Mouse (Mus musculus): ENCODE measurements around the gene Cyp4a12a. TPM values are rescaled to one million over a fixed set of nuclear protein-coding genes. Genes with fewer than 3 reads are reported as not detected.
"Not testable (repeated sequence)": the region's sequence is repeated elsewhere in the genome, so short reads cannot be mapped to it uniquely, and the experiment has no call there.

The Cyp4a12a gene
- polyA plus RNA-seq (2012; rRNA removed) = not detected in 2 replicates

DNA sequence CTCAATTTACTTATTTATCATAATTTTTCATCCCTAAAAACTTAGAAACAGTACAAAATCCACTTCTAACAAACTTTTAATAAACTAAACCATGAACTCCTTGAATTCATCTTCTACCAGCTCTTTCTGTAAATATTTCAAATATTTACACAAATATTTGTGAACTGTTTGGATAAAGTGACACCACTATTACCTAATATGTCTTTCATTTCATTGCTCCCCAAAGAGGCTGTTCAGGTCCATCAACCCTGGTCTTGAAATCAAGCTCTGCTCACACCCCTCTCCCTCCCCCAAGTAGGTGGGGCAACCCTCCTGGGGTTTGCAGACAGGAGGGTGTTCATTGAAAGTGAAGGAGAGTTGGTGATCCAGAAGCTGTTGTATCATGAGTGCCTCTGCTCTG is at the start of gene Cyp4a12a:
Gene Cyp4a12a (plus strand): TSS at position 301 of the 400 bp plus-strand sequence.
- not testable (repeated sequence) for DNase-seq (ENCODE audit: extremely low spot score in 1 of 2, low spot score in 1 of 2)

DNA sequence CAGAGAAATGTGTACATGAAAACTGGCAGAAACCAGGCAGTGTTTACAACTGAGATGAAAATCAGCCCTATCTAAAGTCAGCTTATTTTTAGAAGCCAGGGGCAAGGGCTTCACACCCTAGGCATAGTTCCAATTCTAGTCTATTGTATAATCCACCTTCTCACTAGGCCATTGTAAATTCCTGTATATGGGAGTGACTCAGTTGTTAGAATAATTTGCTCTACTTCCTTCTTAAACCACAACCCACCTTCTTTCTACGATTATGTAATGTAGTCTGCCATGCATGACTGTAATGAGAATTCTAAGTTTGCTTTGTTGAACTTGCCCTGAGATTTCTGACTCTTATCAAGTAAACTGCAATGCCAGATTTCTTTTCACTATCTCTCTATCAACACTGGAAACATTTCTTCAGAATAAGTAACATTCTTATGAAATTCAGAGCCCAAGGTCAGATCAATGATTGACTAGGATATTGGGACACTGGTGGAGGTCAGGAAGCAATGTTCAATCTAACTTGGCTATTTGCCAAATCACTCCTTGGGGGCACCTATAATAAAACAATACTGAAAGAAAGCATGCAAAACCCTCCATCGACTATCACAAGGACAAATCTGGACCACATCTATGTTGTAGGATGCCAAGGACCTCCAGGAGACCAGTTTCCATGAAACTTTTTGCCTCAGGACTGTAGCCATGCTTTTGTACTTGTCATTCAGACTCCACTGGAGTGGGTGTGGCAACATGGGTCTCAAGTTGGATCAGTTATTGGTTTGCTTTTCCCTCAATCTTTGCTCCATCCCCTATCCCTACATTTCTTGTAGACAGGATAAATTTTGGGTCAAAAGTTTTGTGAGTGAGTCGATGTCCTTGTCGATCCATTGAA is 33.9 kb upstream of the Cyp4a12a start:
- not testable (repeated sequence) for DNase-seq (ENCODE audit: extremely low spot score in 1 of 2, low spot score in 1 of 2)

DNA sequence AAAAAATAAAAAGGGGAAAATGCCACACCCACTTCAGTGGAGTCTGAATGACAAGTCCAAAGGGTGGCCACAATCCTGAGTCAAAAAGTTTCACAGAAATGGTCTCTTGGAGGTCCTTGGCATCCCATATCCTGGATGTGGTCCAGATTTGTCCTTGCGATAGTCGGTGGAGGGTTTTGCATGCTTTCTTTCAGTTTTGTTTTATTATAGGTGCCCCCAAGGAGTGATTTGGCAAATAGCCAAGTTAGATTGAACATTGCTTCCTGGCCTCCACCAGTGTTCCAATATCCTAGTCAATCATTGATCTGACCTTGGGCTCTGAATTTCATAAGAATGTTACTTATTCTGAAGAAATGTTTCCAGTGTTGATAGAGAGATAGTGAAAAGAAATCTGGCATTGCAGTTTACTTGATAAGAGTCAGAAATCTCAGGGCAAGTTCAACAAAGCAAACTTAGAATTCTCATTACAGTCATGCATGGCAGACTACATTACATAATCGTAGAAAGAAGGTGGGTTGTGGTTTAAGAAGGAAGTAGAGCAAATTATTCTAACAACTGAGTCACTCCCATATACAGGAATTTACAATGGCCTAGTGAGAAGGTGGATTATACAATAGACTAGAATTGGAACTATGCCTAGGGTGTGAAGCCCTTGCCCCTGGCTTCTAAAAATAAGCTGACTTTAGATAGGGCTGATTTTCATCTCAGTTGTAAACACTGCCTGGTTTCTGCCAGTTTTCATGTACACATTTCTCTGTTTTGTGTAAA is 20.4 kb upstream of the Cyp4a12a start:
- not testable (repeated sequence) for DNase-seq (ENCODE audit: extremely low spot score in 1 of 2, low spot score in 1 of 2)

DNA sequence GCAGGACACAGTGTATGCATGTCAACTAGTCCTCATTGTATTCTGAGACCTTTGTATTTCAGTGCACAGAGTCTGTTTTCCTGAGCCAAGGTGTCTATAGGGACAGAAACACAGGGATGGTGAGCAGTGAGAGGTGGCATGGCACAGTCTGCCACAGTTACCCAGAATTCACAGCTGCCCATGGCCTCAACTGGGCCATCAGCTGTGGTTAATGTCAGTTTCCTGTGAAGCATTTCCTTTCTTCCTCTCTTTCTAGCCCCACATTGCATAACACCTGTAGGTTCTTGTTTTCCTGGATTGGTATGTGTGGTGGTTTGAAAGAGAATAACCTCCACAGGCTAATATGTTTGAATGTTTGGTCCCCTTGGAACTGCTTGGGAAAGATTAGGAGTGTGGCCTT is 18.5 kb upstream of the Cyp4a12a start:
- no peak for DNase-seq (ENCODE audit: extremely low spot score in 1 of 2, low spot score in 1 of 2)

DNA sequence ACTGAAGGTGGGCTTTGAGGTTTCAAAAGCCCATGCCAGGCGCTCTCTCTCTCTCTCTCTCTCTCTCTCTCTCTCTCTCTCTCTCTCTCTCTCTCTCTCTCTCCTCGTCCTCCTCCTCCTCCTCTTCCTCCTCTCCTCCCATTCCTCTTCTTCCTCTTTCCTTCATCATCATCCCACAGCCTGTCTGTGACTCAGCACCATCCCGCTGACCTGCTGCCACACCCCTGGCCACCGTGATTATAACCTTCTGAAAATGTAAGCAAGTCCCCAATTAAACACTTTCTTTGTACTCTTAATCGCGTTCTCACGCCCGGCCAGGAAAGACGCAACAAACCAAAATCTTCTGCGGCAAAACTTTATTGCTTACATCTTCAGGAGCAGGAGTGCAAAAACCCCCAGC is 18.1 kb upstream of the Cyp4a12a start:
- DNase-seq (ENCODE audit: extremely low spot score in 1 of 2, low spot score in 1 of 2) = not testable (repeated sequence)

DNA sequence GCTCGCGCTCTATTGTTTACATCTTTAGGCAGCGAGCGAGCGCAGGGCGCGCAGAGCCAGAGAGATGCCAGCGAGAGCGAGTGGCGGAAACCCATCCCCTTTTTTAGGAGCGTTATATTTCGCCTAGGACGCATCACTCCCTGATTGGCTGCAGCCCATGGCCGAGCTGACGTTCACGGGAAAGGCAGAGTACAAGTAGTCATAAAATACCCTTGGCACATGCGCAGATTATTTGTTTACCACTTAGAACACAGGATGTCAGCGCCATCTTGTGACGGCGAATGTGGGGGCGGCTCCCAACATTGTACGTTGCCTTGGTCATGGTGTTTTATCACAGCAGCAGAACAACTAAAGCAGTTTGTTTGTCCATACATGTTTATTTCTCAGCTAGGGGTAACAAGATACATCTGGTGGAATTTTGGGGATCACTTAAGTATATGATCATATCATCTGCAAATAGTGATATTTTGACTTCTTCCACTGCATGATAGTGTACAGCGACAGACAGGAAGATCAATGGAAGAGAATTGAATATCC is 17.5 kb upstream of the Cyp4a12a start:
- not testable (repeated sequence) for DNase-seq (ENCODE audit: extremely low spot score in 1 of 2, low spot score in 1 of 2)

DNA sequence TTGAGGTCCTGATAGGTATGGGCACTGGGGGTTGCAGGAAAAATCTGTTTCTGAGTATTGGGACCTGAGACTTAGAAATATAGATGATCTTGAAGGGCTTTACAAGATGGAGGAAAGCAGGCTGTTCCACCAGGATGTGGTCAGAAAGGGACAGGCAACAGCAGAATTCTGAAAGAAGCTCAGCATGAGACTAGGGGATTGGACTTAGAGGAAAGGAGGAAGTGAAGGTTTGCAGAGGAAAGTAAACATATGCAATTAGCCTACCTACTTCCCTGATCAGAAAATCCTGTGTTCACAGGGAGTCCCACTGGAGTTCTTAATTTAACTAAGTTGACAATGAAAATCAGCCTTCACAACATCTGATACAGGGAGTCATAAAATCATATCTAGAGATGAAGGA is 26.9 kb downstream of the Cyp4a12a start:
- not testable (repeated sequence) for DNase-seq (ENCODE audit: extremely low spot score in 1 of 2, low spot score in 1 of 2)

DNA sequence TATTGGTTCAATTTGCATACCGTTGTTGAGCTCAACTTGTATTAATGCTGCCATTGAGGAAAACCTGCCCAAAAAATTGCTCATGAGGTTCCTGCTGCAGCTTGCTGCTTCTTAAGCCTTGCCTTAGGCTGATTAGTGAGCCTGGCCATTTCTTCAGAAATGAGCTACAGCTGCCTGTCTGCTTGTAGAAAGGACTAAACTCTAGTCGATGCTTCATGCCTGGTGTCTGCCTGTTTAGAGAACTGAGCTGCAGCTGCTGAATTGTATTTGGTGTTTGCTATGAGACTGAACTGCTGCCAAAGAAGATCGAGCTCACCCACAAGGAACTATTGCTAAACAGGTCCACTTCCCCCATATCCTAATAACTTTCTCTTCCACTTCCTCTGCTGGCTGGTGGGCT is 66.8 kb downstream of the Cyp4a12a start:
- not testable (repeated sequence) for DNase-seq (ENCODE audit: extremely low spot score in 1 of 2, low spot score in 1 of 2)

DNA sequence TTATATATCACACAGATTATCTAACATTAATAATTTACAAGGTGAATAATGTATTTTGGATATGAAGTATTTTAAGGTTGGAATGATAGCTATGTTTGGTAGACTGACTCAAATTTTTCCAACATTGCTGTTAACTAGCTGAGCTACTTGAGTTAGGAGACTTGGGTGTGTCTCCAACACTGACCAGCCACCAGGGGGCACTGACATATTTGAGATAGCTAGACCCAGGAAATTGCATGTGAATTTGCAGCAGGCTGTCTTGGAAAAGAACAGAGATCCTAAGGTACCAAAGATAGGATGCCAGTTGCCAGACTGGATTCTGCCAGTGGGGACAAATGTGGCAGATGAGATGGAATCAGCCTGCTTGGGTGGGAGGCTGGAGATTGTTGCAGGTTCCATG is 69.2 kb downstream of the Cyp4a12a start:
- peak in 1 of 2 experiments; percentile 22 for DNase-seq (ENCODE audit: extremely low spot score in 1 of 2, low spot score in 1 of 2)

Other genes starting within 250 kb of the Cyp4a12a start
- gene Tal1, start 242.6 kb upstream of the Cyp4a12a start, polyA plus RNA-seq (2012; rRNA removed) = 1.4 and 1.6 TPM in 2 replicates
- 0.97 and 1.00 TPM in 2 replicates for gene Pdzk1ip1, start 210.3 kb upstream of the Cyp4a12a start, polyA plus RNA-seq (2012; rRNA removed)
- gene Cyp4x1, start 164.8 kb upstream of the Cyp4a12a start, polyA plus RNA-seq (2012; rRNA removed) = 9.4 and 12.0 TPM in 2 replicates
- gene Cyp4a29, start 57.0 kb upstream of the Cyp4a12a start, polyA plus RNA-seq (2012; rRNA removed) = not detected in 2 replicates
- gene Cyp4a12b, start 112.6 kb downstream of the Cyp4a12a start, polyA plus RNA-seq (2012; rRNA removed) = 0.14 and 0.19 TPM in 2 replicates
- not detected in 2 replicates for gene Cyp4a30b, start 153.6 kb downstream of the Cyp4a12a start, polyA plus RNA-seq (2012; rRNA removed)
- gene Cyp4a14, start 197.1 kb downstream of the Cyp4a12a start, polyA plus RNA-seq (2012; rRNA removed) = not detected in 2 replicates
- not detected in 2 replicates for gene Cyp4a10, start 219.2 kb downstream of the Cyp4a12a start, polyA plus RNA-seq (2012; rRNA removed)

Measured in frontal cortex, adult 2 months (tissue).